Mouse (Mus musculus): ENCODE results near the gene D930007J09Rik. TPM values are rescaled to one million over a fixed set of nuclear protein-coding genes. Genes with fewer than 3 reads are reported as not detected.

The D930007J09Rik gene
- polyA plus RNA-seq, 1 experiment from 2014 or later = not detected

GRCm38 (mm10) chr13:32839314-32839713 is 36.7 kb upstream of the D930007J09Rik start:
- no peaks in the 10 kb centered on the region for H3K4me1 ChIP-seq (ENCODE audit: control insufficient read depth, insufficient read depth, low read length)
- no peak overlapping the region for H3K27ac ChIP-seq (ENCODE audit: low read length)
- H3K9me3 ChIP-seq (replicated peaks; ENCODE audit: control insufficient read depth, low read length) = no peaks in the 10 kb centered on the region
- no peak overlapping the region for H3K4me3 ChIP-seq (ENCODE audit: low read length)
- ATAC-seq (replicated peaks; ENCODE audit: extremely low read depth, insufficient read depth, low FRiP score) = no peak
- no peaks in the 10 kb centered on the region for H3K27me3 ChIP-seq (ENCODE audit: control insufficient read depth, insufficient read depth, low read length)
- no peaks in the 10 kb centered on the region for H3K36me3 ChIP-seq (ENCODE audit: control insufficient read depth, insufficient read depth)
- H3K4me2 ChIP-seq (ENCODE audit: low read depth, low read length) = no peak overlapping the region
- 47% methylated on average over 1 of the region's 1 CpGs for WGBS
- no peak overlapping the region for H3K9ac ChIP-seq (ENCODE audit: low read length)

- 0 out of 2 replicates have a peak, but pooled peaks cover 4% of the 10 kb centered on the region for H3K4me1 ChIP-seq (ENCODE audit: control insufficient read depth, insufficient read depth, low read length)
- no peak for ATAC-seq (replicated peaks; ENCODE audit: extremely low read depth, insufficient read depth, low FRiP score)
- no peaks in the 10 kb centered on the region for H3K9me3 ChIP-seq (replicated peaks; ENCODE audit: control insufficient read depth, low read length)
- WGBS = 92% methylated on average over 5 of the region's 5 CpGs
- H3K4me3 ChIP-seq (ENCODE audit: low read length) = no peak overlapping the region
- H3K36me3 ChIP-seq (ENCODE audit: control insufficient read depth, insufficient read depth) = no peaks in the 10 kb centered on the region
- H3K4me2 ChIP-seq (ENCODE audit: low read depth, low read length) = no peak overlapping the region
- no peaks in the 10 kb centered on the region for H3K27me3 ChIP-seq (ENCODE audit: control insufficient read depth, insufficient read depth, low read length)
- no peak overlapping the region for H3K9ac ChIP-seq (ENCODE audit: low read length)
- H3K27ac ChIP-seq (ENCODE audit: low read length) = no peak overlapping the region
These were observed 31.9 kb upstream of the D930007J09Rik start for GRCm38 (mm10) chr13:32834513-32834912.

- ATAC-seq (replicated peaks; ENCODE audit: extremely low read depth, insufficient read depth, low FRiP score) = no peak
- Histone ChIP-seq H3K27ac (ENCODE audit: low read length) (no peak overlapping the region), H3K36me3 (ENCODE audit: control insufficient read depth, insufficient read depth) (no peaks in the 10 kb centered on the region), H3K4me2 (ENCODE audit: low read depth, low read length) (no peak overlapping the region), H3K4me3 (ENCODE audit: low read length) (no peak overlapping the region), H3K9ac (ENCODE audit: low read length) (no peak overlapping the region), H3K27me3 (ENCODE audit: control insufficient read depth, insufficient read depth, low read length) (no peaks in the 10 kb centered on the region), H3K4me1 (ENCODE audit: control insufficient read depth, insufficient read depth, low read length) (peaks cover 4% of the 10 kb centered on the region; the same call in 1 of the 2 replicates), H3K9me3 (replicated peaks; ENCODE audit: control insufficient read depth, low read length) (no peaks in the 10 kb centered on the region)
- WGBS = 66% methylated on average over 6 of the region's 6 CpGs
These were observed 30.6 kb upstream of the D930007J09Rik start for GRCm38 (mm10) chr13:32833237-32833636.

DNA sequence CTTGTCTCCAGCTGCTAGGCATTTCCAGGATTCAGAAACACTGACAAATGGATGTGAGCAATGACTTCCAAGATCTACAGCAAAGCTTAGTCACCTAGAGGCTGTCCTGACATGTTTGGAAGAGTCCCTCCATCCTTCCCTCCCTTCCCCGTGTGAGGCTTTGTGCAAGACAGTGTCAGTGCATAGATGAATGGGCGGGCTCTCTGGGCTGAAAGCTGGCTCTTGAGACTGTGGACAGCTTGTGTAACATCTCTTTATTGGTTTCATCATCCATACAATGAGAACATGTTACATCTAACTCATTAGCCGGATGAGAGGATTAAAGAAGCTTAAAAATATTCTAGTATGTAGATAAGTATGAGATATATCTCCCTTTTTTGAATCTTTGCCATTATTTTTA is 30.1 kb upstream of the D930007J09Rik start:
- Histone ChIP-seq H3K27ac (ENCODE audit: low read length) (no peak overlapping the region), H3K4me2 (ENCODE audit: low read depth, low read length) (no peak overlapping the region), H3K36me3 (ENCODE audit: control insufficient read depth, insufficient read depth) (no peaks in the 10 kb centered on the region), H3K4me1 (ENCODE audit: control insufficient read depth, insufficient read depth, low read length) (peaks cover 4% of the 10 kb centered on the region; the same call in 1 of the 2 replicates), H3K9me3 (replicated peaks; ENCODE audit: control insufficient read depth, low read length) (no peaks in the 10 kb centered on the region), H3K27me3 (ENCODE audit: control insufficient read depth, insufficient read depth, low read length) (no peaks in the 10 kb centered on the region), H3K4me3 (ENCODE audit: low read length) (no peak overlapping the region), H3K9ac (ENCODE audit: low read length) (no peak overlapping the region)
- WGBS = 64% methylated on average over 3 of the region's 3 CpGs
- ATAC-seq (replicated peaks; ENCODE audit: extremely low read depth, insufficient read depth, low FRiP score) = no peak

- Histone ChIP-seq H3K4me2 (ENCODE audit: low read depth, low read length) (no peak overlapping the region), H3K27ac (ENCODE audit: low read length) (no peak overlapping the region), H3K27me3 (ENCODE audit: control insufficient read depth, insufficient read depth, low read length) (no peaks in the 10 kb centered on the region), H3K36me3 (ENCODE audit: control insufficient read depth, insufficient read depth) (no peaks in the 10 kb centered on the region), H3K9me3 (replicated peaks; ENCODE audit: control insufficient read depth, low read length) (no peaks in the 10 kb centered on the region), H3K4me1 (ENCODE audit: control insufficient read depth, insufficient read depth, low read length) (peaks cover 4% of the 10 kb centered on the region; the same call in 1 of the 2 replicates), H3K4me3 (ENCODE audit: low read length) (no peak overlapping the region), H3K9ac (ENCODE audit: low read length) (no peak overlapping the region)
- 72% methylated on average over 3 of the region's 3 CpGs for WGBS
- no peak for ATAC-seq (replicated peaks; ENCODE audit: extremely low read depth, insufficient read depth, low FRiP score)
These were observed 29.0 kb upstream of the D930007J09Rik start for GRCm38 (mm10) chr13:32831505-32832273.

DNA sequence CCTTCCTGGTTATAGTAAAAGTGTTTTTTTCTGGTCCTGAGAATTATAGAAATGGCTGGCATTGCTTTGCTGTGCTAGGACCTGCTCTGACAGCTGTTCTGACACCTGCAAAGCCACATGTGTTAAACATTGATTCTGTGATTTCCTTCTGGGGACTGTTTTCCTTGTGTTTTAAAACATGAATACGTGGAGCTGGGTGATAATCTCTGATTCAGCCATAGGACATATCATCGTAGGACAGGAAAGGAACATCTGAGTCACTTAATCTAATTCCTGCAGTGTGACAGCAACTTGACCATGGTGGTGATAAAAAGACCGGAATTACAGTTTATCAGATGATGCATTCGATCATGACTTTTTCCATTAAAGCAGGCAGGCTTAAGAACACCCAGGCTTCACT is 26.2 kb upstream of the D930007J09Rik start:
- Histone ChIP-seq H3K36me3 (ENCODE audit: control insufficient read depth, insufficient read depth) (no peaks in the 10 kb centered on the region), H3K4me2 (ENCODE audit: low read depth, low read length) (no peak overlapping the region), H3K4me3 (ENCODE audit: low read length) (no peak overlapping the region), H3K9ac (ENCODE audit: low read length) (no peak overlapping the region), H3K4me1 (ENCODE audit: control insufficient read depth, insufficient read depth, low read length) (peaks cover 4% of the 10 kb centered on the region; the same call in 1 of the 2 replicates), H3K27ac (ENCODE audit: low read length) (no peak overlapping the region), H3K9me3 (replicated peaks; ENCODE audit: control insufficient read depth, low read length) (no peaks in the 10 kb centered on the region), H3K27me3 (ENCODE audit: control insufficient read depth, insufficient read depth, low read length) (no peaks in the 10 kb centered on the region)
- no peak for ATAC-seq (replicated peaks; ENCODE audit: extremely low read depth, insufficient read depth, low FRiP score)
- WGBS = 46% methylated on average over 4 of the region's 4 CpGs

GRCm38 (mm10) chr13:32827951-32828350 is 25.3 kb upstream of the D930007J09Rik start:
- H3K27ac ChIP-seq (ENCODE audit: low read length) = no peak overlapping the region
- H3K9me3 ChIP-seq (replicated peaks; ENCODE audit: control insufficient read depth, low read length) = no peaks in the 10 kb centered on the region
- H3K4me3 ChIP-seq (ENCODE audit: low read length) = no peak overlapping the region
- 59% methylated on average over 4 of the region's 4 CpGs for WGBS
- ATAC-seq (replicated peaks; ENCODE audit: extremely low read depth, insufficient read depth, low FRiP score) = no peak
- no peaks in the 10 kb centered on the region for H3K36me3 ChIP-seq (ENCODE audit: control insufficient read depth, insufficient read depth)
- H3K4me2 ChIP-seq (ENCODE audit: low read depth, low read length) = no peak overlapping the region
- no peaks in the 10 kb centered on the region for H3K27me3 ChIP-seq (ENCODE audit: control insufficient read depth, insufficient read depth, low read length)
- peaks cover 4% of the 10 kb centered on the region; the same call in 1 of the 2 replicates for H3K4me1 ChIP-seq (ENCODE audit: control insufficient read depth, insufficient read depth, low read length)
- no peak overlapping the region for H3K9ac ChIP-seq (ENCODE audit: low read length)

DNA sequence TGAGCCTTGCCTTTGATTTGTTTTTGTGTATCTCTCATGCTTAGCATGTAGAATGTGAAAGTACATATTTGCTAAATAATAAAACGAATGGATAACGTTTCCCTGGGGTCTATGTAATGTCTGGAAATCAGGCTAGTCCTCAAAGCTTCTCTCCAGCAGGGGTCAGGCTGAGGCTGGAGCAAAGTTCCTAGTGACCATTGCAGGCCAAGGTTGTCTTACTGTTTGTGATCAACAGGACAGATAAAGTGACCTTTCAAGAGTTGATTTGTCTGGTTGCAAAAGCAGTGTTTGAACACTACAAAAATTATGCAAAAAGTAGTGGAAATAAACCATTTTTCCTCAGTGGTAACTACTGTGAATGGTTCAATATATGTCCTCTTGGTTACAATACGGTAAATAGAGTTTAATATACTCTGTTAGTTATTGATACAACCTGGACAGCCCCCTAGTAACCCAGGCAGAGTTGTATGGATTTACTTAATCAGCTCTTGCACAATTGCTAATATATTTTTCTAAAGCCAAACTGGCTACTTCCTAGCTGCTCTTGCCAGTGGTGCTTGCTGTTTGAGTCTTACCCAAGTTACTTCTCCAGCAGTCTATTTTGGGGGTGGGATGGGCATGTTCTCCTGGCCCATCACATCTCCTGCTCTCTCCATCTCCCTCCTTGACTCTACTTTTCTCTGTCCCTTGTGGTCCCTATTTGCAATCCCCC is 24.6 kb upstream of the D930007J09Rik start:
- no peaks in the 10 kb centered on the region for H3K9me3 ChIP-seq (replicated peaks; ENCODE audit: control insufficient read depth, low read length)
- no peak overlapping the region for H3K9ac ChIP-seq (ENCODE audit: low read length)
- WGBS = 78% methylated on average over 3 of the region's 3 CpGs
- H3K4me2 ChIP-seq (ENCODE audit: low read depth, low read length) = no peak overlapping the region
- no peak for ATAC-seq (replicated peaks; ENCODE audit: extremely low read depth, insufficient read depth, low FRiP score)
- H3K36me3 ChIP-seq (ENCODE audit: control insufficient read depth, insufficient read depth) = no peaks in the 10 kb centered on the region; the same call in 1 of the 2 replicates
- H3K4me3 ChIP-seq (ENCODE audit: low read length) = no peak overlapping the region
- no peak overlapping the region for H3K27ac ChIP-seq (ENCODE audit: low read length)
- H3K4me1 ChIP-seq (ENCODE audit: control insufficient read depth, insufficient read depth, low read length) = peaks cover 4% of the 10 kb centered on the region; the same call in 1 of the 2 replicates
- H3K27me3 ChIP-seq (ENCODE audit: control insufficient read depth, insufficient read depth, low read length) = no peaks in the 10 kb centered on the region

GRCm38 (mm10) chr13:32825546-32825945 is 22.9 kb upstream of the D930007J09Rik start:
- no peak for ATAC-seq (replicated peaks; ENCODE audit: extremely low read depth, insufficient read depth, low FRiP score)
- Histone ChIP-seq H3K27ac (ENCODE audit: low read length) (no peak overlapping the region), H3K4me2 (ENCODE audit: low read depth, low read length) (no peak overlapping the region), H3K9me3 (replicated peaks; ENCODE audit: control insufficient read depth, low read length) (no peaks in the 10 kb centered on the region), H3K27me3 (ENCODE audit: control insufficient read depth, insufficient read depth, low read length) (no peaks in the 10 kb centered on the region), H3K4me3 (ENCODE audit: low read length) (no peak overlapping the region), H3K36me3 (ENCODE audit: control insufficient read depth, insufficient read depth) (peaks cover 11% of the 10 kb centered on the region), H3K4me1 (ENCODE audit: control insufficient read depth, insufficient read depth, low read length) (peaks cover 2% of the 10 kb centered on the region; the same call in 1 of the 2 replicates), H3K9ac (ENCODE audit: low read length) (no peak overlapping the region)
- 91% methylated on average over 8 of the region's 8 CpGs for WGBS
